In genomic region chr8:12012769-12013168, GRCm38 (mm10) we compare ENCODE assay signal across 21 mouse cellular contexts.
"Had no signal": no experiment of that assay in that cellular context is flagged by ENCODE, and none has a peak within 500 bp of the region (broad histone marks: within the 10 kb centered on the region; RNA-seq: fewer than 3 reads in every experiment).

No protein-coding gene starts in this region.

- H3K9ac ChIP-seq: lung, embryonic 15.5 days; midbrain, embryonic 13.5 days; midbrain, embryonic 15.5 days; neural tube, embryonic 13.5 days; neural tube, embryonic 15.5 days; stomach, embryonic 15.5 days had no signal

- H3K27me3 ChIP-seq: lung, embryonic 15.5 days had no signal

- ATAC-seq: lung, postnatal 0 days; midbrain, embryonic 13.5 days; midbrain, embryonic 15.5 days had no signal

- H3K36me3 ChIP-seq: lung, embryonic 15.5 days; midbrain, embryonic 13.5 days; midbrain, embryonic 15.5 days; neural tube, embryonic 13.5 days; neural tube, embryonic 15.5 days; stomach, embryonic 15.5 days had no signal

- H3K4me1 ChIP-seq: lung, embryonic 15.5 days; megakaryocyte, embryonic 14.5 days; midbrain, embryonic 13.5 days; midbrain, embryonic 15.5 days; neural tube, embryonic 15.5 days; stomach, embryonic 15.5 days had no signal

- H3K9me3 ChIP-seq: lung, embryonic 15.5 days; megakaryocyte, embryonic 14.5 days; midbrain, embryonic 13.5 days; midbrain, embryonic 15.5 days; neural tube, embryonic 13.5 days; neural tube, embryonic 15.5 days; stomach, embryonic 15.5 days had no signal

- H3K4me2 ChIP-seq: lung, embryonic 15.5 days; midbrain, embryonic 11.5 days; midbrain, embryonic 13.5 days; midbrain, embryonic 15.5 days; neural tube, embryonic 13.5 days; neural tube, embryonic 15.5 days; stomach, embryonic 15.5 days had no signal

- DNase-seq: lung, adult 2 months; lung, postnatal 14 days; lung, postnatal 36 days; retina, postnatal 1 day; right cerebral cortex, adult 18-20 months; right cerebral cortex, postnatal 14 days; thymus, adult 2 months; thymus, postnatal 25 days; thymus, postnatal 4 days had no signal

- H3K4me3 ChIP-seq: lung, embryonic 15.5 days; megakaryocyte, embryonic 14.5 days; midbrain, embryonic 13.5 days; midbrain, embryonic 15.5 days; myocyte; neural tube, embryonic 13.5 days; neural tube, embryonic 15.5 days; stomach, embryonic 15.5 days had no signal

- H3K27ac ChIP-seq: lung, embryonic 15.5 days; macrophage; midbrain, embryonic 13.5 days; midbrain, embryonic 15.5 days; neural tube, embryonic 13.5 days; neural tube, embryonic 15.5 days; stomach, embryonic 15.5 days; stomach, postnatal 0 days had no signal
